Mouse (Mus musculus): ENCODE results near the gene Nap1l3. TPM values are rescaled to one million over a fixed set of nuclear protein-coding genes. Genes with fewer than 3 reads are reported as not detected.

Nap1l3 gene
- 8.4 TPM for polyA plus RNA-seq (2014; fragmentation: Illumina TruSeq; extraction: RNeasy Lipid Tissue Mini Kit (QIAGEN cat#74804); ENCODE audit: low read depth, low replicate concordance)

GRCm38 (mm10) chrX:122396781-122397581 lies at the start of gene Nap1l3:
Nap1l3 (minus strand) TSS chrX:122397401.

All from kidney, adult 10 weeks (tissue).